Mouse (Mus musculus): Measurements from ENCODE around the gene Bcl11b. TPM values are rescaled to one million over a fixed set of nuclear protein-coding genes. Genes with fewer than 3 reads are reported as not detected.

Gene Bcl11b
- total and polyA plus RNA-seq, 3 experiments = not detected

DNA sequence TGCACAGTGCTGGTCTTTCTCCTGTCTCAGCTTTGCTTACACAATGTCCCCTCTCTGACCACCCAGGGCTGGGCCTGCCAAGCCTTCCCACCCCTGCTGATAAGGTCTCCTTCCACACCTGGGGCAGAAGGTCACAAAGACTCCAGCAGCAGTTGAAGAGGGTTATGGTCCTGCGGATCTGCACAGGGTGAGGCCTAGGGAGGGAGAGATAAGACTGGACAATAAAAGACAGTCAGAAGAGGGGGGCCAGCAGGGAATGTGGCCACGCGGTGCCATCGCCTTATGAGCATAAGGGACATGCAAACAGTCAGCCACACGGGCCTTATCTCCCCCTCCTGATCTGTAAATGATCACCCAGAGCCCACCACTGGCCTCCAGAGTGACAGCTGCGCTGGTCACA, 34.0 kb upstream of the Bcl11b start:
- no peaks in the 10 kb centered on the region for H3K4me1 ChIP-seq (ENCODE audit: control insufficient read depth in 1 of 2, insufficient read depth in 2 of 2)
- no peaks in the 10 kb centered on the region for H3K79me2 ChIP-seq (replicated peaks; ENCODE audit: control insufficient read depth, extremely low read depth, insufficient read depth, poor library complexity, severe bottlenecking)
- in situ Hi-C loops (cut with MboI; ENCODE audit: low pct_ligation_motif_present, low pct_unique_long_range_greater_than_20kb, low sequenced_read_pairs) (no loop called here), dilution Hi-C loops (cut with MboI; ENCODE audit: extremely low pct_ligation_motif_present, extremely low pct_unique_long_range_greater_than_20kb, low sequenced_read_pairs) (no loop called here)
- peaks cover 77% of the 10 kb centered on the region for H3K9me3 ChIP-seq (replicated peaks; ENCODE audit: low read length)
- DNase-seq (ENCODE audit: extremely low read depth) = no peak
- H3K27me3 ChIP-seq (replicated peaks) = no peaks in the 10 kb centered on the region
- no peak overlapping the region for H3K4me2 ChIP-seq (ENCODE audit: insufficient read depth, low read depth, poor library complexity, severe bottlenecking)
- no peak overlapping the region for H3K4me3 ChIP-seq (replicated peaks in 1 of 3; ENCODE audit: low read depth in 2 of 3, low read length in 2 of 3, poor library complexity in 1 of 3)
- H3K9ac ChIP-seq (ENCODE audit: insufficient read depth, low read depth) = no peak overlapping the region
- H3K36me3 ChIP-seq (replicated peaks in 1 of 2; ENCODE audit: control insufficient read depth in 1 of 2, insufficient read depth in 1 of 2, low read length in 1 of 2) = no peaks in the 10 kb centered on the region
- no peak overlapping the region for H3K27ac ChIP-seq (ENCODE audit: insufficient read depth, low read depth)
- TF ChIP-seq MAZ (IDR thresholded peaks at IDR 0.05; ENCODE audit: low read depth, low read length) (no peak), ZKSCAN1 (IDR thresholded peaks at IDR 0.05; ENCODE audit: borderline replicate concordance, low read depth, low read length) (no peak), GABPA (IDR thresholded peaks at IDR 0.05; ENCODE audit: insufficient replicate concordance, low read depth, low read length) (no peak), NRF1 (IDR thresholded peaks at IDR 0.05; ENCODE audit: low read depth, low read length) (no peak), ZNF384 (IDR thresholded peaks at IDR 0.05; ENCODE audit: low read depth, low read length) (no peak), HCFC1 (IDR thresholded peaks at IDR 0.05; ENCODE audit: low read depth, low read length) (no peak), BHLHE40 (IDR thresholded peaks at IDR 0.05; ENCODE audit: low read depth, low read length) (no peak), RAD21 (IDR thresholded peaks at IDR 0.05; ENCODE audit: low read depth, low read length) (no peak), EP300 (IDR thresholded peaks at IDR 0.05; ENCODE audit: low read length) (no peak), RCOR1 (conservative IDR thresholded peaks at IDR 0.05; ENCODE audit: low read depth, low read length) (no peak), POLR2AphosphoS2 (IDR thresholded peaks at IDR 0.05; ENCODE audit: low read depth, low read length) (no peak), SMC3 (IDR thresholded peaks at IDR 0.05; ENCODE audit: low read depth, low read length) (no peak), JUN (IDR thresholded peaks at IDR 0.05; ENCODE audit: insufficient read depth, low read depth, low read length) (no peak), TCF12 (IDR thresholded peaks at IDR 0.05; ENCODE audit: low read depth, low read length) (no peak), POLR2A (IDR thresholded peaks at IDR 0.05; ENCODE audit: low read depth, low read length) (no peak), MAX (IDR thresholded peaks at IDR 0.05; ENCODE audit: low read length) (no peak), UBTF (IDR thresholded peaks at IDR 0.05; ENCODE audit: low read depth, low read length) (no peak)

DNA sequence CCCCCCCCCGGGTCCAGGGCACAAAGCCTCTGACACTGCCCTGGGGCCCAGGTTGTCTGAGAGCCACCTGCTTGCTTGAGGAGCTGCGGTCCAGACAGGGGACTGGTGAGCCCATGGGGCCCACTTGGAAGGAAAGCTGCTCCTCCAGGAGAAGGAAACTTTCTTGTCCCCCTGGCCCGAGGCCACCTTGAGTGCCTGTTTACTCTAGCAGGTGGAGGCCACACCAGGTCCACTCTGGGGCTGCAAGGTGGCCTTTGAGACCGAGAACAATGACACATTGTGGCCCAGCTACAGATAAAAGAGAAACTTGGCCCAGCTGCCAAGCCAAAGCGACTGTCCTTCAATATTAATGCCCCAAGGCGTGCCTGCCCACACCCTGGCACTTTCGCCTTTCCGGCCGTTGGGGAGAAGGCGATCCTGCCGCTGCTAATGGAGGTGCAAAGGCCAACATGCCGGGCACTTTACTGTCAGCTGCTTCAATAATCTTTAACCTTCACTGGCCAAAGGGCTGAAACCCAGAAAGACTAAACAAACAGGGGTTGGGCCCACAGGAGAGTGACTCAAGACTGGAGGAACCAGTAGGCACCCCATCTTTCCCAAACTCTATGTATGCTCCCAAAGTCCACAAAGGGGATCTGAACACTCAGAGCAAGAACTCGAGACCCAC, 32.1 kb upstream of the Bcl11b start:
- in situ Hi-C loops (cut with MboI; ENCODE audit: low pct_ligation_motif_present, low pct_unique_long_range_greater_than_20kb, low sequenced_read_pairs) (no loop called here), dilution Hi-C loops (cut with MboI; ENCODE audit: extremely low pct_ligation_motif_present, extremely low pct_unique_long_range_greater_than_20kb, low sequenced_read_pairs) (no loop called here)
- Histone ChIP-seq H3K27me3 (replicated peaks) (no peaks in the 10 kb centered on the region), H3K4me1 (ENCODE audit: control insufficient read depth in 1 of 2, insufficient read depth in 2 of 2) (no peaks in the 10 kb centered on the region), H3K4me3 (replicated peaks in 1 of 3; ENCODE audit: low read depth in 2 of 3, low read length in 2 of 3, poor library complexity in 1 of 3) (no peak overlapping the region), H3K9ac (ENCODE audit: insufficient read depth, low read depth) (no peak overlapping the region), H3K9me3 (replicated peaks; ENCODE audit: low read length) (peaks cover 78% of the 10 kb centered on the region), H3K79me2 (replicated peaks; ENCODE audit: control insufficient read depth, extremely low read depth, insufficient read depth, poor library complexity, severe bottlenecking) (no peaks in the 10 kb centered on the region), H3K4me2 (ENCODE audit: insufficient read depth, low read depth, poor library complexity, severe bottlenecking) (no peak overlapping the region), H3K36me3 (replicated peaks in 1 of 2; ENCODE audit: control insufficient read depth in 1 of 2, insufficient read depth in 1 of 2, low read length in 1 of 2) (no peaks in the 10 kb centered on the region), H3K27ac (ENCODE audit: insufficient read depth, low read depth) (no peak overlapping the region)
- no peak for DNase-seq (ENCODE audit: extremely low read depth)
- TF ChIP-seq CHD2 (IDR thresholded peaks at IDR 0.05; ENCODE audit: low read length) = no peak
- no peak for TF ChIP-seq MAFK (IDR thresholded peaks at IDR 0.05; ENCODE audit: insufficient replicate concordance, low read length)
- no peak for TF ChIP-seq ZC3H11A (IDR thresholded peaks at IDR 0.05; ENCODE audit: low read depth, low read length)
- TF ChIP-seq TCF12 (IDR thresholded peaks at IDR 0.05; ENCODE audit: low read depth, low read length) = no peak
- TF ChIP-seq MAZ (IDR thresholded peaks at IDR 0.05; ENCODE audit: low read depth, low read length) = no peak
- no peak for TF ChIP-seq ZKSCAN1 (IDR thresholded peaks at IDR 0.05; ENCODE audit: borderline replicate concordance, low read depth, low read length)
- no peak for TF ChIP-seq USF1 (IDR thresholded peaks at IDR 0.05; ENCODE audit: low read depth, low read length)
- TF ChIP-seq RCOR1 (conservative IDR thresholded peaks at IDR 0.05; ENCODE audit: low read depth, low read length) = no peak
- TF ChIP-seq SIN3A (IDR thresholded peaks at IDR 0.05; ENCODE audit: low read length) = no peak
- TF ChIP-seq MXI1 (IDR thresholded peaks at IDR 0.05; ENCODE audit: low read depth, low read length) = no peak
- TF ChIP-seq MEF2A (IDR thresholded peaks at IDR 0.05; ENCODE audit: borderline replicate concordance, low read depth, low read length) = no peak
- no peak for TF ChIP-seq E2F4 (IDR thresholded peaks at IDR 0.05; ENCODE audit: insufficient replicate concordance, low read depth, low read length)
- TF ChIP-seq ZMIZ1 (IDR thresholded peaks at IDR 0.05; ENCODE audit: low read depth, low read length) = no peak
